Mouse (Mus musculus): Measurements from ENCODE around the gene Nek5. TPM values are rescaled to one million over a fixed set of nuclear protein-coding genes. Genes with fewer than 3 reads are reported as not detected.

The Nek5 gene
- polyA plus RNA-seq, 1 experiment: not detected

DNA sequence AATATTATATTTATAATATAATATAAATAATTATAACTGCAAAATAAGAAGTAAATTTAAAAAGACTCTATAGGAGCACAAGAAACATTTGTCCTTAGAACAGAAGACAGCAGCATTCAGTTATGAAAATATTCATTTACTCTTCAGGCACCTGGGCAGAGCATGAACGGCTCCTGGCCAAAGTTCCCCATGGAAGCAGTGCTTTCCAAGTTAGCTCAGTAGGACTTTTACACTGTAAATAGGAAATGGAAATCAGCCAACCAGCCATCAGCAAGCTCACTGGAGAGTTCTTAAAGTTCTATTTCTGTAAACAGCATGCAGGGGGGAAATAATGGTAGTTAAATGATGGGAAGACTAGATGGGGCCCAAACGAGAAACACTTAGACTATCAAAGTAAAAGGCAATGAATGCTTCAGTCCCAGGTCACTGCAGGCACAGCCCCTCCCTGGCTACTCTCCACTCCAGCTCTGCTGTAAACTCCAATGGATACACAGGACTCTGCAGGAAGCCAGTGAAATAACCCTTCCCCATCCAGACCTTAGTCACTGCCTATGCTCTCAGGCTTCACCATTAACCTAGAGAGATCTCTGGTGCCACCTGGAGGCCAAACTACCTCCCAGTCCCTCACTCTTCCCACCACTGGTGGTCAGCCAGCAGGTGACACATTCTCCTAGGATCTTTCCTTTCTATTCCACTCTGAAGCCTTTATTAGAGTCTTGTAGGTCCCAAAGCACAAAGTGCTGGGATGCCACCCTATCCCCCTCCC lies 77.0 kb downstream of the Nek5 start:
- TF ChIP-seq GATA1 (IDR thresholded peaks at IDR 0.05; ENCODE audit: low read length): no peak

DNA sequence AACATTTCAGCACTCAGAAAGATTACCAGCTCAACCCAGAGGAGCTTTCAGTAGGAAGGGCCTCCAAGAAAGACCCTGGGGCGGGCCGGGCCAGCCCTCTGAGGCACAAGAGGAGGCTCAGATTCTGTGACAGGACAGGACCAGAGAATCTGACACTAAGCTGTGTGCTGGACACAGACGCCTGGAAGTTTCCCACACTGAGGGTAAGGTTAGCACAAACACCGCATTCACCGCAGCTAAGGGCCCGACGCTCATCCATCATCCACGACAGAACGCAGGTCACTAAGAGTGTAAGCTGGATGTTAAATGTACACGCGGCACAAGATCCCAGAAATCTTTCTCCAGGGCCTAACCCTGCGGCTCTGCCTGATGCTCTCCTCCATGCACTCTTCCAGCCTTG lies 81.1 kb downstream of the Nek5 start:
- TF ChIP-seq GATA1 (IDR thresholded peaks at IDR 0.05; ENCODE audit: low read length): no peak

DNA sequence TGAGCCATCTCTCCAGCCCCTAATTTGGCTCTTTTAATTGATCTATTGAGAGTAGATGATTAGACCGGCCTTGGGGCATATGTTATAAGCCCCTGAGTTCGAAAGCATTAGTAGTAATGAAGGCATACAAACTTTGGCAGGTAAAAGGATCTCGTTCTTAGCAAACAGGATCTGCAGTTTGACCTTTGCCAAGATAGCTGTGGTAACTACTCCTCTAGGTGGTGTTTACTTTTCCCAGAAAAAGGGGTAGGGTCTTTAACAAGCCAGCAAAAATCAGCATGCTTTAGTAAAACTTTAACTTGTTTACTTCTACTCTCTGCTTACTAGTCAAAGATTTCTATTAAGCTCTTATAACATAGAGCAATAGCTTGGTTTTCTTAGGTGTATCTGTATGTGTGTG lies 82.3 kb downstream of the Nek5 start:
- no peak for TF ChIP-seq GATA1 (IDR thresholded peaks at IDR 0.05; ENCODE audit: low read length)

DNA sequence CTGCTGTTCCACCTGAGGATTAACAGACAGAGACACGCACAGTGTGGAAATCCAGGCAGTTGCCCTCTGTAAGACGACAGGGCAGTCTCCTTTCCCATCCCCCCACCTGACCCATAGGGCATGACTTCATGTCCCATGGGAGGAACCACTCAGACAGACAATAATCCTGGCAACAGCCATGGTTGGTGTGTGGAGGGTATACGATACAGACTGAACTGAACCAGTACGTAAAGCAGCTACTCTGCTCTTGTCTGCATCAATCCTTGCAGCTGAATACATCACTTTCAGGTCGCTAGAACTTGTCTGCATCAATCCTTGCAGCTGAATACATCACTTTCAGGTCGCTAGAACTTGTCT lies 84.7 kb downstream of the Nek5 start:
- no peak for TF ChIP-seq GATA1 (IDR thresholded peaks at IDR 0.05; ENCODE audit: low read length)

DNA sequence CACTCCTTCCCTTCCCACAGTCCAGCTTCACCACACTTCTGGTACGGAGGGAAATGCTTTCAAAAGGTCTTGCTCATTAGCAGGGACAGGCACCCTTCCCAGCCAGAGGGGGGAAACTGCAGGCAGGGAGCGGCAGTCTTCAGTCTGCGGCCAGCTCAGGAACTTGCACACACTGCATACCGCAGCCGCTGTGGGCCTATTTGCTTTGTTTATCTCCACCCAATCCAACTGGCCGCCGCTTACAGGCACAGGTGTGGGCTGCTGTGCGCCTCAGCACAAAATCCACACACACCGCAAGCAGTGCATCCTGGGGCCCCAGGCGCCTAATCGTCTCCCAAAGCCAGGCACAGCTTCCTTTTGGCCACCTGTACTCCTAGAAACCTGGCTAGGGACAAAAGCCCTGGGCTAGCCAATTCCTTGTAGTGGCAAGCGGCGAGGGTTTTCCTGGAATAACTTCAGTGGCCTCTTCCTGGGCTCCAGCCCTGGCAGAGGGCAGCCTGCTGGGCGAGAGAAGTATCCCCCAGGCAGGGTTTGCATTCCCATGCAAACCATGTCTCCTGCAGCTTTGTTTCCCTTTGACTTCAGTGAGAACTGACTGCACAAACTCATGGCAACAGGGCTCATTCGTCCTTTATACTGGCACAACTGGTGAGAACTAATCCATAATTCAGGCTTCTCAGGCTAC lies 85.2 kb downstream of the Nek5 start:
- TF ChIP-seq GATA1 (IDR thresholded peaks at IDR 0.05; ENCODE audit: low read length): no peak

DNA sequence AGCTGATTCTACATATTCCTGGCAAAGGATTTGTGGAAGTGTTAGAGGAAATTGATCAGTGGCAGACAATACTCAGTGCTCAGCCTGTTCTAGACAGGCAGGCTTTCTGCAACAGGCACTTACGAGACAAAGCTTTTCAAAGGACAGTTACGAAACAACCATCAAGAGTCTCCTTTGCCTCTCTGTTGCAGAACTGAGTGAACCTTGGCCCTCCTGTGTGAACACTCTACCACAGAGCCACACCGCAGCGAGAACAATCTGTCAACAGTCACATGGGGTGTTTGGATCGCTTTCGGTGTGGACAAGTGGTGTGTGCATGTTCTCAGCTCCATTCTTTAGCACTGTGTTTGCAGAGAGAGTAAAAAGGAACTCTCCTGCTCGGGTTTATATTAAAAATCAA lies 87.8 kb downstream of the Nek5 start:
- no peak for TF ChIP-seq GATA1 (IDR thresholded peaks at IDR 0.05; ENCODE audit: low read length)

DNA sequence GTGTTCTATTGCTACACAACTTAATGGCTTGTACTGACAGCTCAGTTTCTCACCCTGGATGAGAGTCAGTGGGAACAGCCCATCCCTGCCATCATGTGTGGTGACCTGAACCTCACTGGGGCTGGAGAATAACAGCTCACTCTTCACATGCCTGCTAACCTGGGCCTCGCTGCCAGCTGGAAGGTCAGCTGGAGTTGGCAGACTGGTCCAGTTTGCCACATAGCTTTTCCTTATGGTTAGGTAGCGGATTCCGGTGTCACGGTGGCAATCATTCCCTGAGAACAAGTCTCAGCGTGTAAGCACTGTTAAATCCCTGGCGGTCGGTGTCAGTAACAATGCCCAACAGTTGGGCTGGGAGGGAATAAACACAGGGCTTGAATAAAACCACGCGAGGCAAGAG lies 88.7 kb downstream of the Nek5 start:
- no peak for TF ChIP-seq GATA1 (IDR thresholded peaks at IDR 0.05; ENCODE audit: low read length)

DNA sequence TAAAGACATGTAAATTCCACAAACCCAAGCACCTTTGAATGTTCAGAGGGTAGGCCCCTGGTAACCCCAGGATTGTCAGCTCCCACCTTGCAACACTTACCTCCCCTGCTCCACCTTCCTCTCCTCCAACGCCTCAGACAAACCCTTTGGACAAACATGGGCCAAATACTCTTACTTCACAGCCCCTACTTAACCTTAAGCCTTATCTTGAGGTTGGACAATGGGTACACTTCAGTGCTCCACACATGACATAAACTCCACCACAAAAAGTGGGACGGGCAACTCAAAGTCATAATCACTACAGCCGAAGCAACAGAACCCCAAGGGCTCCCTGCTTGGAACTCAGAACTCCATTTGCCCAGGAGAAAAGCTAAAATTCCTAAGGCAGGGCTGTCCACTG lies 93.9 kb downstream of the Nek5 start:
- no peak for TF ChIP-seq GATA1 (IDR thresholded peaks at IDR 0.05; ENCODE audit: low read length)

DNA sequence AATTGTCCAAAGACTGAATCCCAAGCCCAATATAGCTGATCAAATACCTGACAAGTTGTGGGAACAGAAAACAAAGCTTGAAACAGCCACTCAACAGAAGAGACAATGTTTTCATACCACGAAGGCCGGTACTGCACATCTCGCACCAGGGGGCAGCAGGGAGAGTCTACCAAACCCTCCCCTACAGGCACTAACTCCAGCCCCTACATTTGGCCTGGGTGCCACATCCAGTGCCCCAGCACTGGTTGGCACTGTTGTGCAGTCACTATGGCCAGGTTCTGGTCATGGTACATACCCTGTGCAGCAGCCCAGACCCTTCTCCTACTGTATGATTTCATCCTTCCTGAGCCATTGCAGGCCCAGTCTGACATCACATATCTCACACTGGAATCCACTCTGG lies 95.9 kb downstream of the Nek5 start:
- no peak for TF ChIP-seq GATA1 (IDR thresholded peaks at IDR 0.05; ENCODE audit: low read length)

DNA sequence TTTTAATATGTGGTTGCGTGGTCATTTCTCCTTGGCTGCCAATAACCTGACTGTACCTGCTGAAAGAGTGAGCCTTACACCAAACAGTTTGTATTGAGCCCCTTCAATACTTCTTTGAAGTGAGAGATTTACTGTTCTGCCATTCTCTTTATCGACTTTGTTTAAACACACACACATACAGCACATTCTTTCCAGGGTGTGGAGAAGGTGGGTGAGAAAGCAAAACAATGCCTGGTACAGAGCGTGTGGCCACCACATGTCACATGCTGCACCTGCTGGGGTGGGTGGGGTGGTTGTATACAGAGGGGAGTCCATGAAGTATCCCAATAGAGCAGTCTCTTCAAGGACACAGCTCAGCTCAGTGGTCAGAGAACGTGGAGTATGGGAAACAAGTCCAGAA lies 99.6 kb downstream of the Nek5 start:
- no peak for TF ChIP-seq GATA1 (IDR thresholded peaks at IDR 0.05; ENCODE audit: low read length)

Other genes starting within 250 kb of the Nek5 start
- gene Defb9, start 239.6 kb downstream of the Nek5 start, polyA plus RNA-seq (2012): not detected in 2 replicates
- gene Defb11, start 218.6 kb downstream of the Nek5 start, polyA plus RNA-seq (2012): not detected in 2 replicates
- gene Defb15, start 192.3 kb downstream of the Nek5 start, polyA plus RNA-seq (2012): not detected in 2 replicates
- gene Defb35, start 186.7 kb downstream of the Nek5 start, polyA plus RNA-seq (2012): not detected in 2 replicates
- not detected in 2 replicates for gene Defb13, start 178.3 kb downstream of the Nek5 start, polyA plus RNA-seq (2012)
- gene Fam90a1a, start 166.3 kb downstream of the Nek5 start, polyA plus RNA-seq (2012): not detected in 2 replicates
- not detected in 2 replicates for gene Ccdc70, start 155.3 kb downstream of the Nek5 start, polyA plus RNA-seq (2012)
- gene Atp7b, start 64.7 kb downstream of the Nek5 start, polyA plus RNA-seq (2012): 15.2 and 15.5 TPM in 2 replicates
- gene Alg11, start 64.3 kb downstream of the Nek5 start, polyA plus RNA-seq (2012): 0.48 and 0.80 TPM in 2 replicates
- 2.5 and 3.1 TPM in 2 replicates for gene Nek3, start 41.4 kb upstream of the Nek5 start, polyA plus RNA-seq (2012)
- gene Ckap2, start 60.8 kb upstream of the Nek5 start, polyA plus RNA-seq (2012): 6.7 and 10.0 TPM in 2 replicates
- gene Vps36, start 67.8 kb upstream of the Nek5 start, polyA plus RNA-seq (2012): 9.0 and 12.8 TPM in 2 replicates
- gene Thsd1, start 102.3 kb upstream of the Nek5 start, polyA plus RNA-seq (2012): not detected in 2 replicates
- not detected in 2 replicates for gene Tpte, start 158.4 kb upstream of the Nek5 start, polyA plus RNA-seq (2012)

Measured in G1E-ER4 (cell line).